Mouse (Mus musculus): Measurements from ENCODE around the gene Polh. TPM values are rescaled to one million over a fixed set of nuclear protein-coding genes. Genes with fewer than 3 reads are reported as not detected.

Gene Polh
- total and polyA plus RNA-seq, 2 experiments from 2014 or later: 7.8 to 11.0 TPM

DNA sequence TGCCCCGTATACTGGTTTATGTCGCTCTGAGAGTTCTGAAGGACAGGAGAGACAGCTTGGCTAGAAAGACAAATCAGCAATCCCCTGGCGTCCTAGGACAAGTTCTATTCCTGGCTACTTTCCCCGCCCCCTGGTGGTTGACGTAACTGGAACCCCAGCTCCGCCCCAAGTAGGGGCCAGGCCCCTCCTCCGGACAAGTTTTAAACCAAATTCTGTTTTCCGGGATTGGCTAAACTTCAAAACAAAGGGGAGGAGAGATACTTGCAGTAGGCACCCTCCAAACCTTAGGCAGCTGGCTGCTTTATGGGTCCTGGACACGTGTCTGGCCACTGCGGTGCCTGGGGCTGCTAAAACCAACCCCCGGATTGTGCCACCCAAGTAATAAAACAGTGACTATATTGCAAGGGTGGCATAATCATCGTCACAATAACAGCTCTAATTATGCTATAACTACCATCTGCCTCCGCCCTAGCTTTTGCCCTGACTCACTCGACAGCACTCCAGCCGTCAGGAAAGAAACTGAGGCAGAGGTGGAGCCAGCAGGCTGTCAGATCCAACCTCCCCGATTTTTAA is 42.3 kb downstream of the Polh start:
- H3K4me1 ChIP-seq (ENCODE audit: control insufficient read depth, insufficient read depth): peaks cover 21% of the 10 kb centered on the region
- WGBS: 0% methylated on average over 16 of the region's 16 CpGs
- peak overlapping the region; percentile 72 for H3K4me2 ChIP-seq (ENCODE audit: low read depth, low read length)
- peaks cover 15% of the 10 kb centered on the region for H3K36me3 ChIP-seq (replicated peaks; ENCODE audit: control insufficient read depth, insufficient read depth, low read length)
- DNase-seq (ENCODE audit: low spot score) (peak; percentile 97), ATAC-seq (ENCODE audit: insufficient read depth, low read depth) (peak; percentile 79)
- no peaks in the 10 kb centered on the region for H3K9me3 ChIP-seq (replicated peaks; ENCODE audit: control insufficient read depth, low read length)
- H3K9ac ChIP-seq (replicated peaks; ENCODE audit: low read depth, low read length): peak overlapping the region; percentile 39
- H3K27ac ChIP-seq (ENCODE audit: low read depth): peak overlapping the region; percentile 96
- H3K27me3 ChIP-seq (ENCODE audit: control insufficient read depth, insufficient read depth, low read length): no peaks in the 10 kb centered on the region
- peak; percentile 57; the same call in 1 of the 2 replicates for TF ChIP-seq EP300 (IDR thresholded peaks at IDR 0.05; ENCODE audit: low read depth)
- peak; percentile 39; the same call in 1 of the 2 replicates for TF ChIP-seq CTCF (IDR thresholded peaks at IDR 0.05; ENCODE audit: low read depth)
- H3K4me3 ChIP-seq (ENCODE audit: low read depth, low read length): peak overlapping the region; percentile 86

DNA sequence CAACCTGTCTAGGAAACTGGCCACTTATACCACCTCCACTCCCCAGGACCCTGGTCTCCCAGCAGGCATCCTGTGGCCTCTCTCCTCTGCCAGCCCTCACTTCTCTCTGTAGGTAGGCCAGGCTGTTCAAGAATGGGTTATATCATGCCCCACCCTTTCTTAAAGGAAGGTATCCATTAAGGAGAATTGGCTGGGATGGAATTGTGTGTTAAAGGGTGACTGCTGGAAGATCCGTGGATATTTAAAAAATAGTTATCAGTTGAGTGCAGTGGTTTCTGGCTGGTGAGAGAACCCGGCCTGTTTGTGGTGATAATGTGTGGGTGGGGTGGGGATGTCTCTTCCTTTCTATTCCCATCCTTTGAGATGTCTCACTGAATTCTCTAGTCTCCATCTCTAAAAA is 43.2 kb downstream of the Polh start:
- Histone ChIP-seq H3K27me3 (ENCODE audit: control insufficient read depth, insufficient read depth, low read length) (no peaks in the 10 kb centered on the region), H3K36me3 (replicated peaks; ENCODE audit: control insufficient read depth, insufficient read depth, low read length) (peaks cover 6% of the 10 kb centered on the region), H3K4me1 (ENCODE audit: control insufficient read depth, insufficient read depth) (peaks cover 21% of the 10 kb centered on the region), H3K9ac (replicated peaks; ENCODE audit: low read depth, low read length) (peak overlapping the region; percentile 33; the same call in 1 of the 2 replicates), H3K4me3 (ENCODE audit: low read depth, low read length) (0 out of 2 replicates have a peak overlapping the region, but pooled peaks have one; percentile 86), H3K4me2 (ENCODE audit: low read depth, low read length) (peak overlapping the region; percentile 72), H3K27ac (ENCODE audit: low read depth) (peak overlapping the region; percentile 96), H3K9me3 (replicated peaks; ENCODE audit: control insufficient read depth, low read length) (no peaks in the 10 kb centered on the region)
- ATAC-seq (ENCODE audit: insufficient read depth, low read depth) (no peak), DNase-seq (ENCODE audit: low spot score) (no peak)
- TF ChIP-seq CTCF (IDR thresholded peaks at IDR 0.05; ENCODE audit: low read depth) (no peak), EP300 (IDR thresholded peaks at IDR 0.05; ENCODE audit: low read depth) (no peak)
- WGBS: 15% methylated on average over 2 of the region's 2 CpGs

DNA sequence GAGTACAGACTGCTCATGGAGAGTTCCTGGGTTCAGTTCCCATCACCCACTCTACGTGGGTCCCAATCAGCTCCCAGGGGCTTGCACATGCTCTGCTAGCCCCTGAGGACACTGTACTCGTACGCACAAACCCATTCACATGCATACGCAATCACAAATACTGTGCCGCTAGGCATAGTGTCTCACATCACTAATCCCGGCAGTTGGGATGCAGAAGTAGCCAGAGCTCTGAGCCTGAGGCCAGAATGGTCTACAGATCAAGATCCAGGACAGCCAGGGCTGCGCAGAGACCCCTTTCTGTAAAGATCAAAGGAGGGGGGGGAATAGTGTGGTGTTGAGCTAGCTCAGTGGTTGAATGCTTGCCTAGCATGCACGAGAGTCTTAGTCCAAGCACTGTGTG is 45.3 kb downstream of the Polh start:
- no peaks in the 10 kb centered on the region for H3K36me3 ChIP-seq (replicated peaks; ENCODE audit: control insufficient read depth, insufficient read depth, low read length)
- no peaks in the 10 kb centered on the region for H3K27me3 ChIP-seq (ENCODE audit: control insufficient read depth, insufficient read depth, low read length)
- no peak overlapping the region for H3K9ac ChIP-seq (replicated peaks; ENCODE audit: low read depth, low read length)
- H3K27ac ChIP-seq (ENCODE audit: low read depth): no peak overlapping the region
- ATAC-seq (ENCODE audit: insufficient read depth, low read depth) (no peak), DNase-seq (ENCODE audit: low spot score) (no peak)
- no peak overlapping the region for H3K4me2 ChIP-seq (ENCODE audit: low read depth, low read length)
- no peak overlapping the region for H3K4me3 ChIP-seq (ENCODE audit: low read depth, low read length)
- 87% methylated on average over 8 of the region's 8 CpGs for WGBS
- H3K4me1 ChIP-seq (ENCODE audit: control insufficient read depth, insufficient read depth): peaks cover 21% of the 10 kb centered on the region
- H3K9me3 ChIP-seq (replicated peaks; ENCODE audit: control insufficient read depth, low read length): no peaks in the 10 kb centered on the region
- TF ChIP-seq EP300 (IDR thresholded peaks at IDR 0.05; ENCODE audit: low read depth) (no peak), CTCF (IDR thresholded peaks at IDR 0.05; ENCODE audit: low read depth) (no peak)

DNA sequence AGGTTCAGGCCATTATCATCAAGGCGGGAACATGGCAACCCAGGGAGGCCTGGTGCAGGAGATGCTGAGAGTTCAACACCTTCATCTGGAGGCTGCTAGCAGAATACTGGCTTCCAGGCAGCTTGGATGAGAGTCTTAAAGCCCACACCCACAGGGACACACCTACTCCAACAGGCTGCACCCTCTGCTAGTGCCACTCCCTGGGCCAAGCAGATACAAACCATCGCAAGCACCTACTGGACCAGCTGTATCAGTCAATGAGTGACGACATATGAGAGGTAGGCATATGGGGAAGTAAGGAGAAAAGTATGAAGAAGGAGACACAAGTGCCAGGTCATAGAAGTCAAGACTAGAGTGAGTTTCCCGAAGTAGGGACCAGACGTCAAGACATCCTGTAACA is 45.8 kb downstream of the Polh start:
- 70% methylated on average over 5 of the region's 5 CpGs for WGBS
- TF ChIP-seq EP300 (IDR thresholded peaks at IDR 0.05; ENCODE audit: low read depth) (no peak), CTCF (IDR thresholded peaks at IDR 0.05; ENCODE audit: low read depth) (no peak)
- H3K4me3 ChIP-seq (ENCODE audit: low read depth, low read length): no peak overlapping the region
- no peak overlapping the region for H3K4me2 ChIP-seq (ENCODE audit: low read depth, low read length)
- peaks cover 17% of the 10 kb centered on the region for H3K4me1 ChIP-seq (ENCODE audit: control insufficient read depth, insufficient read depth)
- ATAC-seq (ENCODE audit: insufficient read depth, low read depth) (no peak), DNase-seq (ENCODE audit: low spot score) (no peak)
- H3K27me3 ChIP-seq (ENCODE audit: control insufficient read depth, insufficient read depth, low read length): no peaks in the 10 kb centered on the region
- H3K9me3 ChIP-seq (replicated peaks; ENCODE audit: control insufficient read depth, low read length): no peaks in the 10 kb centered on the region
- H3K36me3 ChIP-seq (replicated peaks; ENCODE audit: control insufficient read depth, insufficient read depth, low read length): no peaks in the 10 kb centered on the region
- H3K27ac ChIP-seq (ENCODE audit: low read depth): no peak overlapping the region
- no peak overlapping the region for H3K9ac ChIP-seq (replicated peaks; ENCODE audit: low read depth, low read length)

DNA sequence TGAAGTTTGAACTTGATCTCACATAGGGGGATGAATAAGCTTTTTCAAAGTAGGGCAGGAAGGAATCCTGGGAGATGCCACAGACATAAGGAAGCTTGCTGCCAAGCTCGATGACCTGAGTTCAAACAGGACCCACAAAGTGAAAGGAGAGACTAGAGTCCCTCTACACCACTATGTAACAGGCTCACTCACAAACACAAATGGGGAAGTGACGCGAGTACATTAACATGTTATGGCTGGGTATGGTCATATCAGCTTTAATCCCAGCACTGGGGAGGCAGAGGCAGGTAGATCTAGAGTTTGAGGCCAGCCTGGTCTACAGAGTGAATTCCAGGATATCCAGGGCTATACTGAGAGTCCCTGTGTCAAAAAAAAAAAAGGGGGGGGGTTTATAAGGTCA is 48.1 kb downstream of the Polh start:
- ATAC-seq (ENCODE audit: insufficient read depth, low read depth) (no peak), DNase-seq (ENCODE audit: low spot score) (no peak)
- 91% methylated on average over 3 of the region's 3 CpGs for WGBS
- H3K27ac ChIP-seq (ENCODE audit: low read depth): no peak overlapping the region
- no peaks in the 10 kb centered on the region for H3K27me3 ChIP-seq (ENCODE audit: control insufficient read depth, insufficient read depth, low read length)
- no peak for TF ChIP-seq CTCF (IDR thresholded peaks at IDR 0.05; ENCODE audit: low read depth)
- TF ChIP-seq EP300 (IDR thresholded peaks at IDR 0.05; ENCODE audit: low read depth): no peak
- no peak overlapping the region for H3K4me3 ChIP-seq (ENCODE audit: low read depth, low read length)
- no peak overlapping the region for H3K4me2 ChIP-seq (ENCODE audit: low read depth, low read length)
- no peaks in the 10 kb centered on the region for H3K9me3 ChIP-seq (replicated peaks; ENCODE audit: control insufficient read depth, low read length)
- peaks cover 12% of the 10 kb centered on the region; the same call in 1 of the 2 replicates for H3K4me1 ChIP-seq (ENCODE audit: control insufficient read depth, insufficient read depth)
- H3K9ac ChIP-seq (replicated peaks; ENCODE audit: low read depth, low read length): no peak overlapping the region
- H3K36me3 ChIP-seq (replicated peaks; ENCODE audit: control insufficient read depth, insufficient read depth, low read length): peaks cover 2% of the 10 kb centered on the region; the same call in 1 of the 2 replicates
